Mouse (Mus musculus): ENCODE data around the gene Rnf167. TPM values are rescaled to one million over a fixed set of nuclear protein-coding genes. Genes with fewer than 3 reads are reported as not detected.

Rnf167 gene
- total and polyA plus RNA-seq, 3 experiments, result 50.8 to 65.0 (median 58.7) TPM

- H3K4me1 ChIP-seq (ENCODE audit: control insufficient read depth, insufficient read depth, low read length), result peaks cover 2% of the 10 kb centered on the region; the same call in 1 of the 2 replicates
- WGBS, result 6% methylated on average over 5 of the region's 5 CpGs
- no peaks in the 10 kb centered on the region for H3K36me3 ChIP-seq (ENCODE audit: control insufficient read depth, insufficient read depth, low read length)
- no peaks in the 10 kb centered on the region for H3K79me2 ChIP-seq (replicated peaks; ENCODE audit: control insufficient read depth, insufficient read depth, low read length)
- intact Hi-C loops (cut with DNase I), result no loop called here
- TF ChIP-seq POLR2A (IDR thresholded peaks at IDR 0.05; ENCODE audit: insufficient read depth, low read depth, low read length) (no peak), CTCF (IDR thresholded peaks at IDR 0.05) (no peak), EP300 (IDR thresholded peaks at IDR 0.05; ENCODE audit: insufficient read depth, low read depth, low read length) (no peak)
- H3K4me3 ChIP-seq, result no peak within 1 kb of the TSS
- H3K27me3 ChIP-seq (ENCODE audit: control insufficient read depth, insufficient read depth, low read length), result no peaks in the 10 kb centered on the region
- H3K27ac ChIP-seq, result no peak within 1 kb of the TSS
- no peak for DNase-seq
- no peak within 1 kb of the TSS for H3K9ac ChIP-seq (ENCODE audit: low read depth, low read length)
Observed at GRCm38 (mm10) chr11:70638714-70639278, 8.2 kb upstream of the Rnf167 start, which contains the start of gene Gp1ba. Gene Gp1ba (plus strand): TSS chr11:70639122.

GRCm38 (mm10) chr11:70639976-70640375 lies 7.1 kb upstream of the Rnf167 start:
- H3K36me3 ChIP-seq (ENCODE audit: control insufficient read depth, insufficient read depth, low read length), result 0 out of 2 replicates have a peak, but pooled peaks cover 3% of the 10 kb centered on the region
- no peaks in the 10 kb centered on the region for H3K27me3 ChIP-seq (ENCODE audit: control insufficient read depth, insufficient read depth, low read length)
- peaks cover 2% of the 10 kb centered on the region; the same call in 1 of the 2 replicates for H3K4me1 ChIP-seq (ENCODE audit: control insufficient read depth, insufficient read depth, low read length)
- H3K79me2 ChIP-seq (replicated peaks; ENCODE audit: control insufficient read depth, insufficient read depth, low read length), result no peaks in the 10 kb centered on the region
- 56% methylated on average over 8 of the region's 8 CpGs for WGBS
- no peak overlapping the region for H3K9ac ChIP-seq (ENCODE audit: low read depth, low read length)
- intact Hi-C loops (cut with DNase I), result no loop called here
- no peak for DNase-seq
- no peak overlapping the region for H3K27ac ChIP-seq
- H3K4me3 ChIP-seq, result no peak overlapping the region
- no peak for TF ChIP-seq EP300 (IDR thresholded peaks at IDR 0.05; ENCODE audit: insufficient read depth, low read depth, low read length)
- no peak for TF ChIP-seq CTCF (IDR thresholded peaks at IDR 0.05)
- TF ChIP-seq POLR2A (IDR thresholded peaks at IDR 0.05; ENCODE audit: insufficient read depth, low read depth, low read length), result no peak

GRCm38 (mm10) chr11:70641241-70641640 lies 5.8 kb upstream of the Rnf167 start:
- Histone ChIP-seq H3K4me3 (no peak overlapping the region), H3K36me3 (ENCODE audit: control insufficient read depth, insufficient read depth, low read length) (0 out of 2 replicates have a peak, but pooled peaks cover 3% of the 10 kb centered on the region), H3K27me3 (ENCODE audit: control insufficient read depth, insufficient read depth, low read length) (no peaks in the 10 kb centered on the region), H3K9ac (ENCODE audit: low read depth, low read length) (no peak overlapping the region), H3K27ac (no peak overlapping the region), H3K79me2 (replicated peaks; ENCODE audit: control insufficient read depth, insufficient read depth, low read length) (no peaks in the 10 kb centered on the region), H3K4me1 (ENCODE audit: control insufficient read depth, insufficient read depth, low read length) (peaks cover 11% of the 10 kb centered on the region)
- no peak for TF ChIP-seq POLR2A (IDR thresholded peaks at IDR 0.05; ENCODE audit: insufficient read depth, low read depth, low read length)
- no peak for TF ChIP-seq CTCF (IDR thresholded peaks at IDR 0.05)
- TF ChIP-seq EP300 (IDR thresholded peaks at IDR 0.05; ENCODE audit: insufficient read depth, low read depth, low read length), result no peak
- 57% methylated on average over 7 of the region's 7 CpGs for WGBS
- DNase-seq, result no peak
- intact Hi-C loops (cut with DNase I), result no loop called here

- Histone ChIP-seq H3K27me3 (ENCODE audit: control insufficient read depth, insufficient read depth, low read length) (no peaks in the 10 kb centered on the region), H3K79me2 (replicated peaks; ENCODE audit: control insufficient read depth, insufficient read depth, low read length) (peaks cover 4% of the 10 kb centered on the region), H3K27ac (no peak overlapping the region), H3K36me3 (ENCODE audit: control insufficient read depth, insufficient read depth, low read length) (0 out of 2 replicates have a peak, but pooled peaks cover 3% of the 10 kb centered on the region), H3K4me1 (ENCODE audit: control insufficient read depth, insufficient read depth, low read length) (peaks cover 13% of the 10 kb centered on the region), H3K4me3 (no peak overlapping the region), H3K9ac (ENCODE audit: low read depth, low read length) (no peak overlapping the region)
- DNase-seq, result no peak
- intact Hi-C loops (cut with DNase I), result no loop called here
- WGBS, result 82% methylated on average over 6 of the region's 6 CpGs
- no peak for TF ChIP-seq EP300 (IDR thresholded peaks at IDR 0.05; ENCODE audit: insufficient read depth, low read depth, low read length)
- no peak for TF ChIP-seq CTCF (IDR thresholded peaks at IDR 0.05)
- TF ChIP-seq POLR2A (IDR thresholded peaks at IDR 0.05; ENCODE audit: insufficient read depth, low read depth, low read length), result no peak
Observed at GRCm38 (mm10) chr11:70643051-70643450, 4.0 kb upstream of the Rnf167 start.

- WGBS, result 76% methylated on average over 8 of the region's 8 CpGs
- H3K4me1 ChIP-seq (ENCODE audit: control insufficient read depth, insufficient read depth, low read length), result peaks cover 14% of the 10 kb centered on the region
- no peak overlapping the region for H3K27ac ChIP-seq
- TF ChIP-seq CTCF (IDR thresholded peaks at IDR 0.05), result no peak
- TF ChIP-seq POLR2A (IDR thresholded peaks at IDR 0.05; ENCODE audit: insufficient read depth, low read depth, low read length), result no peak
- no peak for TF ChIP-seq EP300 (IDR thresholded peaks at IDR 0.05; ENCODE audit: insufficient read depth, low read depth, low read length)
- peaks cover 4% of the 10 kb centered on the region for H3K79me2 ChIP-seq (replicated peaks; ENCODE audit: control insufficient read depth, insufficient read depth, low read length)
- H3K9ac ChIP-seq (ENCODE audit: low read depth, low read length), result no peak overlapping the region
- no peak for DNase-seq
- no peaks in the 10 kb centered on the region for H3K27me3 ChIP-seq (ENCODE audit: control insufficient read depth, insufficient read depth, low read length)
- H3K4me3 ChIP-seq, result no peak overlapping the region
- peaks cover 10% of the 10 kb centered on the region; the same call in 1 of the 2 replicates for H3K36me3 ChIP-seq (ENCODE audit: control insufficient read depth, insufficient read depth, low read length)
- intact Hi-C loops (cut with DNase I), result loop anchor here (5.0 kb wide), 1 partner anchor 43 kb away; the partner anchor contains the start of gene Camta2
Observed at GRCm38 (mm10) chr11:70644564-70645103, 2.4 kb upstream of the Rnf167 start.
